Mouse (Mus musculus) kidney, adult 9 months (tissue): ENCODE results near the gene Sohlh1.

Source experiments
- DNase-seq: peaks from one replicate; pipeline ENCODE4 v3.0.0; 2022

Gene Sohlh1

GRCm38 (mm10) chr2:25847226-25847625, at the start of gene Sohlh1:
TSS of gene Sohlh1 (minus strand) at chr2:25847248.
- DNase-seq, result no peak

DNA sequence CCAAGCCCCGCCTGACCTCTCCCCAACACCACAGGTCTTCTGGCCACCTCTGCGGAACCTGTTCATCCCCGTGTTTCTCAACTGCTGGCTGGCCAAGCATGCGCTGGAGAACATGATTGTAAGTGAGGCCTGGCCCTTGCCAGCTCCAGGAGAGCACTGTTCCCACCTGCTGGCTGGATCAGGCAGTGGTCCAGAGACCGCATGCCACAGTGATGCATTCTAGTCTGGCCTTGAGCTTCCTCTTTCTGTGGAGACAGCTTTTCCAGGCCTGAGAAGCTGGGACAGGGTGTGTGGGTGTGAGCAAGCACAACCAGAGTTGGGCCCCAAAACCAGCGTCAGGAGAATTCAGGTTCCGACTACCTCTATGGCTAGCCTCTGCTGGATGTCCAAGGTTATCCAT, 45.4 kb upstream of the Sohlh1 start:
- no peak for DNase-seq

DNA sequence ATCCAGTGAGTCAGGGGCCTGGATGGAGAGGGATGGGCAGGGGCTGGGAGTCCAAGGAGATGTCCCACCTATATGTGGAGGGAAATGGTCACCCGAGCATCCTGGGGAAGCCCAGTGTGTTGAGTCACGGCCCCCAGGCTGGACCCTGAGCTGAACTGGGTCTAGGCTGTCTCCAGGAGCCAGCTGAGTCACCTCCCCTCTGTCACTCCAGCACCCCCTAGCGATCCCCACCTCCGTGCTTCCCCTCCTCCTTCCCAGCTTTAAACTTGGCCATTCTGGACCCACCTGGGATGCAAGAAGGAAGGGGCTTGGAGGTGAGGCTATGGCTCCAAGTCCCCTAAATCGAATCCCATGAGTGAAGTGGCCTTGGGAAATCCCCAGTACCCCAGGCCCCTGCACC, 41.1 kb upstream of the Sohlh1 start:
- DNase-seq, result no peak

DNA sequence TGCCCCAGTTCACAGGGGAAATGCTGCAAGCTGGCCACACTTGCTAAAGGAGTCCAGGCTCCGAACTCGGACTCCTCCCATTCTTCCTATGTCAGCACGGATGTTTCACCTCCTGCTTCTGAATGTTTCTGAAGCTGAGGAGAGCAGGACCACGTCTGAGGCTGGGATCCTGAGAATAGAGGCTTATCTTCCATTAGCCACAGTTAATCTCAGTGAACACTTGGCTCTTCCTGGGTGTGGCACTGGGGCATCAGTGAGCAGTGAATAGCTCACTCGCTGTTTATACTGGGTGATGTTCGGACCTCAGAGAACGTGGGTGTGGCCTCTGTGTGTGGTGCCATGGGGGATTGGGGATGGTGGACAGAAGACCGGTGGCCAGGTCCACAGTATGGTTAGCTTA, 40.2 kb upstream of the Sohlh1 start:
- DNase-seq, result no peak

DNA sequence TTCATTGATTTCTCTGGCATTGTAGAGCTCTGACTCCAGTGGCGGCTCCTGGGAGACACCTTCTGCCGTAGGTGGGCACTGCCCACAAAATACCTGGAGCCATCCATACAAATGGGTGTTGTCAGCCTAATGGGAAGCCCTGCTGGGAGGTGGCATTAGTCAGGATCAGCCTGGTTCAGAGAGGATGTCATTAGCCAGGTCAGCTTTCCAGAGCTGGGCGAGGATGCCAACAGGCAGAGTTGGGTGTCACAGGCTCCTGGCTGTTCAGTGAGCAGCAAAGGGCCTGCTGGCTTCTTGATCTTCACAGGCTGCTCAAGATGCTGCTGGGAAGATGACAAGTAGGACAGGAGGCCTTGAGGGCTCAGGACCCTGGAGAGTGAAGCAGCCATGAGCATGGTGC, 37.7 kb upstream of the Sohlh1 start:
- no peak for DNase-seq

DNA sequence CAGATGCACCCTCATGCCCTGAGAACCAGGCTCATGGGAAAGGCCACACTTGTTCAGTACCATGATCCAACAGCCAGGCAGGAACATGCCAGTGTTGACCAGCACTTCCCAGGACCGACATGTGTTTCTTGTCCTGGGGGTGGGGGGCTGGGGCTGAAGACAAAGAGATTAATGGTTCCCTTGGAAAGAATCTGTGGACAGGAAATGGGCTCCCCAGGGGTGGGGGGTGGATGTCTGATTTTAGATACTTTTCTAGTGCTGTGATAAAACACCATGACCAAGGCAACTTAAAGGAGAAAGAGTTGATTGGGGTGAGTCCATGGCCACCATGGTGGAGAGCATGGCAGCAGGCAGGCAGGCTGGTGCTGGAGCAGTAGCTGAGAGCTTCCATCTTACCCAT, 35.2 kb upstream of the Sohlh1 start:
- peak; percentile 6 for DNase-seq

DNA sequence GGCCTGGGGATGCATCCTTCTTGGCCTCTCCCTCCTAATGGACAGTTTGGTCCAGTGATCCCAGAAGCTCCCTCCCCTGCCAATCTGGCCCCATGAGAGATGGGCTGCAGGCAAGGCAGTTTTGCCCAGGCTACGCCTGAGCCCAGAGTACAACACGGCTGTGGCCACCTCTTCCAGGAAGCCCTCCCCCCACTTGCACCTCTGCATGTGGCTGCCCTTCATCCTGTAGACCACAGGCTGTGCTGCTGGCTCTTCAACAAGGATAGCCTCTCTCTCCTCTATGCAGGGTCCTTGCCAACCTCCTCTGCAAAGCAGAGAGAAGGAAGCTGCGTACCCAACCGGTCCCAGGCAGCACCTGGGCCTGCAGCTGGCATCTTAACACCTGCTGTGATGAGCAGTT, 32.0 kb upstream of the Sohlh1 start:
- no peak for DNase-seq

GRCm38 (mm10) chr2:25878516-25878915, 31.5 kb upstream of the Sohlh1 start:
- DNase-seq, result no peak

GRCm38 (mm10) chr2:25877736-25878268, 30.8 kb upstream of the Sohlh1 start:
- DNase-seq, result no peak

GRCm38 (mm10) chr2:25877250-25877735, 30.2 kb upstream of the Sohlh1 start:
- no peak for DNase-seq

GRCm38 (mm10) chr2:25866656-25867055, 19.6 kb upstream of the Sohlh1 start:
- no peak for DNase-seq

DNA sequence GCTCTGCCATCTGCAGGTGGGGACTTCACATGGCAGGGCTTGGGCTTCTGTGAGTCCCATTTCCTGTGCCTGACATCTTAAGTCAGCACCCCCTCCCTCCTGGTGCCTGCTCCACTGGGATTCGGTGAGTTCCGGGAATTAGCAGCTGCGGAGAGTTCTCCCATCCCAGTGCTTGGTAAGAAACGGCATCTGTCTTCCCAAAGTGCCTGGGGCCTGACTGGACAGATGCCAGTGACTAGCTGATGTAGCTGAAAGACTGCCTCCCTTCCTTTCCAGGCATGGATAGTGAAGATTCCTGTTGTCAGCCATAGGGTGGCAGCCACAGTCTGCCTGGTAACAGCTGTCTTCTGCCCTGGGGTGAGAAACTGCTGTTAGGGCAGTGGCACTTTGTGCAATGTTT, 18.4 kb upstream of the Sohlh1 start:
- DNase-seq, result no peak

DNA sequence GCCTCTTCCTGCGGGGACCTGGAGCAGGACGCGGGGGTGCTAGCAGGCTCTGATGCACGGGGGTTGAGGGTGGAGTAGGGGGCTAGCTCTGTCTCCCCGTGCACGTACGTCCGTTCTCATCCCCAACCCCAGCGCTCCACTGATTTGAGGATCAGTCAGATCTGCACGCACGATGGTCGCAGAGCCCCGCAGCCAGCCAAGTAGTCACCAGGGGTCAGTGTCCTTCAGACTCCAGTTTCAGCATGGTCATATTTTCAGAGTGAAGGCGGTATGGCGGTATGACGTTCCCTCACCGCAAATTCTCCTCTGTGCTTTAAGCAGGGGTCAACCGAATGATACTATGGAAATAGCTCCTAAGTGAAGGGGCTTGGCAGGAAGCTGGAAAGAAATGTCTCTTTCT, 17.2 kb upstream of the Sohlh1 start:
- no peak for DNase-seq

GRCm38 (mm10) chr2:25863337-25864131, 16.5 kb upstream of the Sohlh1 start, which contains the start of gene Kcnt1:
TSS of gene Kcnt1 (plus strand) at chr2:25863734.
- peak; percentile 45 for DNase-seq

GRCm38 (mm10) chr2:25862696-25863270, 15.7 kb upstream of the Sohlh1 start:
- no peak for DNase-seq

DNA sequence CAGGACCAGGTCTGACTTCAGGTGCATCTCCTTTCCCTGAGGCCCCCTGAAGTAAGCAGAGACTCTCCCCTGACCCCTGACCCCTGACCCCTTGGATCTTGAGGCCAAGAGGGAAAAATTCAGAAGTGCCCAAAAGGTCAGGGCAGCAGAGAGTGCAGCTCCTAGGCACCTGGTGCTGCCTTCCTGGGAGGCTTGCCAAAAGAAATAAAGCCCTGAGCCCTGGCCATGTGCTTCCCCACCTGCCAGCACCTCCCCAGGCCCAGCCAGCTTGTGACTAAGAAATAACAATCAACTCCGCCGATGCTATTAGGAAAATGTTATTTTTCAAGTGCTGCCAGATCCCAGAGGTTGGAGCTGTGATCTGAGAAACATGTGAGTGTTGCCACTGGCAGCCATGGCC, 15.0 kb upstream of the Sohlh1 start:
- peak; percentile 47 for DNase-seq

GRCm38 (mm10) chr2:25859891-25860290, 12.8 kb upstream of the Sohlh1 start:
- DNase-seq, result peak; percentile 29

DNA sequence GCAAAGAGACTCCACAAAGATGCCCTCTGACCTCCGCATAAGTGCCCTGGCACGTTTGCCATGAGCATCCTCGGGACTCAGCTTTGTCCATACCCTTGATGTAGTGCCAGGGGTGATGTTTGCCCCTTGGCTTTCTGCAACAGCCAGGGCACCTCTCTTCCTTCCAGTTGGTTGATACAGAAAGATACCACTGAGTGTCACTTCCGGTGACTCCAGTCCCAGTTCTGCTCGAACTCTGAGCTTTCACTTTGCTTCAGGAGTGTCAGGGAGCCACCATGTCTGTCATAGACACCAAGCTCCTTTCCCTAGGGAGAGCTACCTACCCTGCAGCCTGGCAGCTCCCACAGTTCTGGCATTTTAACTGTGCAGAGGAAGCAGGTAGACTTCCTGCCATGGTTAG, 7.0 kb upstream of the Sohlh1 start:
- no peak for DNase-seq

- peak; percentile 41 for DNase-seq
Observed at GRCm38 (mm10) chr2:25852626-25853025, 5.6 kb upstream of the Sohlh1 start.

GRCm38 (mm10) chr2:25850330-25850729, 3.3 kb upstream of the Sohlh1 start:
- peak; percentile 41 for DNase-seq

DNA sequence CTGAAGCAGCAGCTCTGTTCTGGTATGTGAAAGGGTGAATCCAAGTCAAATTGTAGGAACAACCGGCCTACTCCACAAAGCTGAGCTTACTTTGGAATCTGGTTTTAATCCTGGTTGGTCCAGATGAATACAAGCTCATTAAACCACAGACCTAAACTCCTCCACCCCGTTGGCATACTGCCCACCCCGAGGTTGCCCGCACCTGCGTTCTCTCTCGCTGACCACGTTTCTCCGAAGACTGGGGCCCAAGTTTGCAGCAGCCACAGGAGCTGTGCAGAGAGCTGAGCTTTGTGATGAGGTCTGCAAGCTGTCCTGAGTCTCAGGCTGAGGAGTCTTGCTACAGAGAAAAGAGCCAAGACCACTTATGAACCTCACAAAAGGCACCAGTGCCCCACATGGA, 532 bp downstream of the Sohlh1 start:
- no peak for DNase-seq

- DNase-seq, result no peak
Observed at GRCm38 (mm10) chr2:25844097-25844496, 3.0 kb downstream of the Sohlh1 start.

DNA sequence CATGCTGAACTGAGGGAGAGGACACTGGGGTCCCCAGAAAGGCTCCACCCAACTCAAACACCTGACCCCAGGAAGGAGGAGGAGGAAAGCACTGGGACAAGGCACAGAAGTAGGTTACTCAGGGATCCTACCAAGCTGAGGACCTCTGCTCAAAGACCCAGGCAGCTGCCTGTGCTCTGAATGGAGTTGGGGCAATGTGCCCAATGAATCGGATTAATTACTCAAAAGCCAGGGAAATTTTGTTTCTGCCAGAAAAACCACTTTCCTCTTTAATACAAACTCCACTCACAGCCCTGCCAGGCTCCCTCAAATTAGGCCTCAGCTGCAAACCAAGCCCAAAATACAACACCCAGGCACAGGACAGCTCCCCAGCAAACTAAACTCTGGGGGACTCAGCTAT, 4.3 kb downstream of the Sohlh1 start:
- DNase-seq, result no peak

DNA sequence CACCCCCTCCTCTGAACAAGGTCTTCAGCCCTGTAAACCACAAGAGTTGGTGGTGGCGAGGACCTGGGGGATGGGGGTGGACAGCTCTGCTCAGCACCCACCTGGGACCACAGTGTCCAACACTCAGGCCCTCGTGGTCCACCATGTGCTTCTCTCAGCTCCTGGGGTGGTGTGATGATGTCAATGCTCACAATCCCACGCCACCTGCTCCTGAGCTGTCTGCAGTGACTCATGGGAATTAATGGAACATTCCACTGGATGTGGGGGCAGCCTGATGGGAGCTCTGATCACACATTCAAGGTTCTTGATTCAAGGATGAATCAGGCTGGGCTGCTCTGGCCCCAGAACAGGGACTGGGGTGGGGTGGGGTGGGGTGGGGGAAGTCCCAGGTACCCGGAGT, 4.9 kb downstream of the Sohlh1 start:
- DNase-seq, result no peak
